Mouse (Mus musculus) G1E-ER4 (cell line): ENCODE data around the gene Tbc1d13. TPM values are rescaled to one million over a fixed set of nuclear protein-coding genes. Genes with fewer than 3 reads are reported as not detected.
A peak's percentile ranks its signal among the peaks of the same experiment; 100 is the strongest.

Experiments
- GATA1 ChIP-seq: IDR thresholded peaks from one replicate; pipeline ENCODE4 v1.8.0; 2012; ENCODE audit warnings: low read length, inconsistent platforms
- polyA plus RNA-seq: library from polyadenylated mRNA; stranded (reverse); fragments of >175 nt; gene quantifications from 2 replicates; pipeline ENCODE4 v1.2.3, GENCODE M21; 2012

The Tbc1d13 gene
- polyA plus RNA-seq, result 26.0 and 27.7 TPM in 2 replicates

GRCm38 (mm10) chr2:30133613-30134377 is at the start of gene Tbc1d13:
TSS of gene Tbc1d13 (plus strand) at chr2:30133746.
- TF ChIP-seq GATA1, result no peak

- TF ChIP-seq GATA1, result no peak
These were observed 49.4 kb upstream of the Tbc1d13 start for GRCm38 (mm10) chr2:30084113-30084512.

- TF ChIP-seq GATA1, result no peak
These were observed 48.9 kb upstream of the Tbc1d13 start for GRCm38 (mm10) chr2:30084632-30085031.

- no peak for TF ChIP-seq GATA1
These were observed 46.2 kb upstream of the Tbc1d13 start for GRCm38 (mm10) chr2:30087310-30087709.

- no peak for TF ChIP-seq GATA1
These were observed 42.0 kb upstream of the Tbc1d13 start for GRCm38 (mm10) chr2:30091521-30091920.

- TF ChIP-seq GATA1, result no peak
These were observed 41.1 kb upstream of the Tbc1d13 start for GRCm38 (mm10) chr2:30092280-30092918.

GRCm38 (mm10) chr2:30093471-30094207 is 39.9 kb upstream of the Tbc1d13 start, which contains the start of gene Zdhhc12:
TSS of gene Zdhhc12 (minus strand) at chr2:30093648.
- no peak for TF ChIP-seq GATA1

GRCm38 (mm10) chr2:30094208-30094588 is 39.3 kb upstream of the Tbc1d13 start:
- no peak for TF ChIP-seq GATA1

- TF ChIP-seq GATA1, result no peak
These were observed 37.5 kb upstream of the Tbc1d13 start for GRCm38 (mm10) chr2:30095882-30096527.

- no peak for TF ChIP-seq GATA1
These were observed 33.3 kb upstream of the Tbc1d13 start for GRCm38 (mm10) chr2:30100214-30100613.

- no peak for TF ChIP-seq GATA1
These were observed 27.2 kb upstream of the Tbc1d13 start for GRCm38 (mm10) chr2:30106364-30106763.

GRCm38 (mm10) chr2:30107646-30108045 is 25.9 kb upstream of the Tbc1d13 start:
- no peak for TF ChIP-seq GATA1

GRCm38 (mm10) chr2:30108260-30108659 is 25.3 kb upstream of the Tbc1d13 start:
- TF ChIP-seq GATA1, result no peak

- TF ChIP-seq GATA1, result peak; percentile 3
These were observed 22.0 kb upstream of the Tbc1d13 start for GRCm38 (mm10) chr2:30111500-30111899.

GRCm38 (mm10) chr2:30112564-30112963 is 21.0 kb upstream of the Tbc1d13 start:
- no peak for TF ChIP-seq GATA1

- TF ChIP-seq GATA1, result no peak
These were observed 13.9 kb upstream of the Tbc1d13 start for GRCm38 (mm10) chr2:30119641-30120051.
